Mouse (Mus musculus): Measurements from ENCODE around the gene Sox5. TPM values are rescaled to one million over a fixed set of nuclear protein-coding genes. Genes with fewer than 3 reads are reported as not detected.

Sox5 gene
- polyA plus RNA-seq, 1 experiment from 2014 or later: 38.9 TPM

DNA sequence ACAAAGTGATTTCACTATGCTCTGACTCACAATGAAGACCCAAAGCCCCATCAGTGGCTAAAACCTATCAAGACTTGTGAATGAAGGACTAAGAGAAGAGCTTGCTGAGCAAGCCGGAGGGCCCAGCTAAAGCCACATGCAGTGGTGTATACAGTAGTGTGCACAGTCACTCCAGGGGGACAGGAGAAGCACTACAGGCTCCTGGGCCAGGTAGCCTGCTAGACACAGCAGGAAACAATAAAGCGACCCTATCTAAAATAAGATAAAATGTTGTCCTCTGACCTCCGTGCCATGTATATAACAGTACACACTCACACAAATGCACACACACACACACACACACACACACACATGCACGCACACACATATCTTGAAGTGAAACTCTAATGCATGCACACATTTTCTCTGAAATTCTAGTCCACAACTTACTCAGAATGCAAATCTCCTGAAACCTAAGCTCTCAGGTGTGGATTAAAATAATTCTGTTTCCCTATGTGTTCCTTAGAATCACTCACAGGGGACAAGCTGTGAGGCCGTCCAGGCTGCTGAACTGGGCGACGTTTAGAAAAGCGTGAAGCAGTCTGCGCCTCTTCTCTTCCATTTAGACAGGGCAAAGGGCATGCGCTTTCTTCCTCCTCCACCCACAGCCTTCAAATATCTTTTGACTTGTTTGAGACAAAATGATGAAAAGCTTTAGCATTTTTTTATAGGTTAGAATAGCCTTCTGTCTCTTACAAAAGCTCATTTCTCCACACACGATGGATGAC, 197.5 kb downstream of the Sox5 start:
- no peak for ATAC-seq (ENCODE audit: low FRiP score, low read depth)
- Histone ChIP-seq H3K9ac (no peak overlapping the region), H3K36me3 (no peaks in the 10 kb centered on the region), H3K9me3 (no peaks in the 10 kb centered on the region), H3K27ac (replicated peaks) (no peak overlapping the region), H3K4me1 (replicated peaks) (no peaks in the 10 kb centered on the region; the same call in 1 of the 2 replicates), H3K4me2 (no peak overlapping the region), H3K4me3 (no peak overlapping the region), H3K27me3 (no peaks in the 10 kb centered on the region)
- 48% methylated on average over 11 of the region's 11 CpGs for WGBS

DNA sequence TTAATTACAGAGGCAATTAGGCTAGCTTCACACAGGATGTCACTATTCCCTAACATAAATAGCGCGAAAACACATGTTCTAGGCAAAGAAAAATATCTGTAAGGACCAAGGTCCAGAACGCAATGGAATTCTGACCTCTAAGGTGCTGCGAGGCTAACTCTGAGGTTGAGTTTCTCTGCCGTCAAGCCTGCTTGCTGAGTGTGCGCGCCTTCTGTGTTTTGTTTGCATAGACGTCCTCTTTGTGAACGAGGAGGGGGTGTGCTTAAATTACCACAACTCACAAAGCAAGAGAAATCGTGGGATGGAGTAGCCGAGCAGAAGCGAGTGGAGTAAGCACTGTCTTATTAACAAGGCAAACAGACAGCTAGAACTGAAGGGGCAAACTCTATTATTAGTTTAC, 202.5 kb downstream of the Sox5 start:
- WGBS: 50% methylated on average over 12 of the region's 12 CpGs
- Histone ChIP-seq H3K9ac (no peak overlapping the region), H3K4me1 (replicated peaks) (no peaks in the 10 kb centered on the region; the same call in 1 of the 2 replicates), H3K27me3 (no peaks in the 10 kb centered on the region), H3K4me2 (no peak overlapping the region), H3K27ac (replicated peaks) (no peak overlapping the region), H3K9me3 (no peaks in the 10 kb centered on the region), H3K4me3 (no peak overlapping the region), H3K36me3 (no peaks in the 10 kb centered on the region)
- ATAC-seq (ENCODE audit: low FRiP score, low read depth): no peak

DNA sequence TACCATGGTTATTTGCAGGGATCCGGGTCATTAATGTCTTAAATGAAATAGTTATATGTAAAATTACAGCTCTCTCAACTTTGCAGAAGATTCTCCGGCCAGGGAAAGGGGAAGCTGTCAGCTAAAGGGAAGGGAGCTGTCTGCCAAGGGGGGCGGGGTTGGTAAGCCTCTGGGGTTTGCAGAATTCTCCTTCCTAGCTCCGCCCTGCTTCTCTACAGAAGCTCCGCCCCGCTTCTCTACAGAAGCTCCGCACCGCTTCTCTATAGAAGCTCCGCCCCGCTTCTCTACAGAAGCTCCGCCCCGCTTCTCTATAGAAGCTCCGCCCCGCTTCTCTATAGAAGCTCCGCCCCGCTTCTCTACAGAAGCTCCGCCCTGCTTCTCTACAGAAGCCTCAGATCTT, 210.9 kb downstream of the Sox5 start:
- Histone ChIP-seq H3K4me2 (no peak overlapping the region), H3K36me3 (no peaks in the 10 kb centered on the region), H3K9ac (no peak overlapping the region), H3K4me3 (no peak overlapping the region), H3K4me1 (replicated peaks) (no peaks in the 10 kb centered on the region), H3K27me3 (no peaks in the 10 kb centered on the region), H3K27ac (replicated peaks) (no peak overlapping the region), H3K9me3 (no peaks in the 10 kb centered on the region)
- WGBS: 75% methylated on average over 17 of the region's 17 CpGs
- ATAC-seq (ENCODE audit: low FRiP score, low read depth): no peak

DNA sequence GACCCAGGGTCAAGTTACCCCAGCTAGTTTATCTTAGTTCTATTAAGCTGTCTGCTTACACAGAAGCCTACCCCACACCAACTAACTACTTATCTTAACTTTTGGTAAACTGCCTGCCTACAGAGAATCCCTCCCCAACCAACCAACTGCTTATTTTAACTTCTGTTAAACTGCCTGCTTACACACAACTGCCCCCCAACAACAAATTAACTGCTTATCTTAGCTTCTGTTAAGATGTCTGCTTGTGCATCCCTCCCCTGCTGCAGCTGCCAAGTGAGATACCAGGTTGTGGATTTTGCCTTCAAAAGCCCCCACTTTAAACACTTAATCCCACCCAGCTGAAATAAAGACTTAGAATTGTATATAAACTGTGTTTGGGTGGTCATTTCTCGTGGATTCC, 215.9 kb downstream of the Sox5 start:
- ATAC-seq (ENCODE audit: low FRiP score, low read depth): no peak
- Histone ChIP-seq H3K27me3 (no peaks in the 10 kb centered on the region), H3K4me1 (replicated peaks) (no peaks in the 10 kb centered on the region), H3K9me3 (no peaks in the 10 kb centered on the region), H3K9ac (no peak overlapping the region), H3K36me3 (no peaks in the 10 kb centered on the region), H3K4me2 (no peak overlapping the region), H3K27ac (replicated peaks) (no peak overlapping the region), H3K4me3 (no peak overlapping the region)
- WGBS: 85% methylated on average over 1 of the region's 1 CpGs

DNA sequence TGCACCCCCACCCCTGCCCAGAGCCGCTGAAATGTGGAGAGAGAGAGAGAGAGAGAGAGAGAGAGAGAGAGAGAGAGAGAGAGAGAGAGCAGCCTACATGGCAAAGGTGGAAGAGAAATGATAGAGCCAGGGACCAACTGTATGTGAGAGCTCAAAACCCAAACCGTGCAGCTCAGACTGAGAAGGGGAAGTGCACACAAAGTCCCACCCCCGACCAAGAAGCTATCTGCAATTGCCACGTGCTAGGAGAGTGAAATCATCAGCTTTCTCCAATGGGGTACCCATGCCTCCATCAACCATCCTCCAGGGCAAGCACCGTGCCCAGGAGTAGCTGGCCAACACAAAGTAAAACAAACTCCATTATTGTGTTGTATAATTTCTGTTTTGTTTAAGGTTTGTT, 220.1 kb downstream of the Sox5 start:
- WGBS: 88% methylated on average over 5 of the region's 5 CpGs
- no peak overlapping the region for H3K27ac ChIP-seq (replicated peaks)
- H3K27me3 ChIP-seq: no peaks in the 10 kb centered on the region
- H3K36me3 ChIP-seq: no peaks in the 10 kb centered on the region
- ATAC-seq (ENCODE audit: low FRiP score, low read depth): no peak
- no peaks in the 10 kb centered on the region for H3K4me1 ChIP-seq (replicated peaks)
- no peak overlapping the region for H3K4me3 ChIP-seq
- H3K4me2 ChIP-seq: no peak overlapping the region
- H3K9me3 ChIP-seq: no peaks in the 10 kb centered on the region
- H3K9ac ChIP-seq: no peak overlapping the region

DNA sequence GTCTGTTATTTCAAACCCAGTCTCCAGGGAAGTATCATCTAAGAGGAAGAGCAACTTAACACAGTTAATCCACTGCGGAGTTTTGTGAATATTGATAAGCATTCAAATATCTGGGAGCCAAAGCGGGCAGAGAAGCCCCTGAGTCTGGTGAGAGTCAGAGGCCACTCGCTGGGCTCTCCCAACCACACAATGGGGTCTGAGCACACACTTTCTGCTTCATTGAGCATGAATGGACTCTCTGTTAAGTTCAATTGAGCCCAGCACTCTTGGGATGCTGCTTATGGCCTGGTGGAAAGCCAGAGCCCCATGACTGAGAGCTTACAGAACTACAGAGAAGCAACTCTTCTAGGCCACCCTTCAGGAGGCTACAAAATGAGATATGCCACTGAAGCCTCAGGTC, 221.6 kb downstream of the Sox5 start:
- Histone ChIP-seq H3K9ac (no peak overlapping the region), H3K36me3 (no peaks in the 10 kb centered on the region), H3K27ac (replicated peaks) (no peak overlapping the region), H3K4me3 (no peak overlapping the region), H3K4me2 (no peak overlapping the region), H3K9me3 (no peaks in the 10 kb centered on the region), H3K4me1 (replicated peaks) (no peaks in the 10 kb centered on the region), H3K27me3 (no peaks in the 10 kb centered on the region)
- ATAC-seq (ENCODE audit: low FRiP score, low read depth): no peak
- WGBS: 22% methylated on average over 3 of the region's 3 CpGs

DNA sequence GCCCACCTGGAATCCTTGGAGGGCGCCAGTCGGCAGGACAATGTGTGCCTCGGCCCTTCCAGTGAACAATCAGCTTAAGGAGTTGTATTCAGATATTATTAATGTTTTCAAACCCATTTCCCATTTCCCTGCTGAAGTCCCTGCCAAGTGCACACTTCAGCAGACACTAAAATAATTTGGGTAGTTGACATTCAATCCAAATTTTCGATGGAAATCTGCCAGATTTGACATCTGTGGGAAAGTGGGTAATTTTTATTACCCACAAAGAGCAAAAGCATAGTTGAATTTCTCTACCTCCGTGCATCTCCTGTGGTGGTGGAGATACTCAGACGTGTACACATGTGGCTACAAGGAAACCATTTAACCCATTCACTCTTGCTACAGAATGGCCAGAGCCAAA, 228.3 kb downstream of the Sox5 start:
- WGBS: 59% methylated on average over 6 of the region's 6 CpGs
- H3K36me3 ChIP-seq: no peaks in the 10 kb centered on the region

DNA sequence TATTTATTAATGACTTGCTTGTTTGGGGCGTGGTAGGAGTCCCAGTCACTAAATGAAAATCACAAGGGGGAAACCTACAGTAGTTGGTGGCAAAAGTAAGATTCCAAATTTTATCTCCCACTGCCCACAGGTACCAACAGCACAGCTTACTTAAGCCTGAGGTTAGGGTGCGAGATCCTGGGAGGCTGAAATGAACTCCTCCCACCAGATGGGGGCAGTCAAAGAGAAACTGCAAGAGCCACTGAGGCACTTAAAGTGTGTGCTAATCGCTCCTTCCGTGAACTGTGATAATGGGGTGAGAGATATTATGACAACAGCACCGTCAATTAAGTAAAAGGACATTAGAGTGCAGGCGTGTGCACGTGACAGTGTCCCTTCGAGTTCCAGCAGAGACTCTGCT, 232.8 kb downstream of the Sox5 start:
- no peaks in the 10 kb centered on the region for H3K36me3 ChIP-seq
- H3K27me3 ChIP-seq: no peaks in the 10 kb centered on the region
- H3K4me3 ChIP-seq: no peak overlapping the region
- H3K9ac ChIP-seq: no peak overlapping the region
- WGBS: 96% methylated on average over 8 of the region's 8 CpGs
- H3K4me2 ChIP-seq: no peak overlapping the region
- no peaks in the 10 kb centered on the region for H3K4me1 ChIP-seq (replicated peaks)
- H3K9me3 ChIP-seq: no peaks in the 10 kb centered on the region
- no peak overlapping the region for H3K27ac ChIP-seq (replicated peaks)
- no peak for ATAC-seq (ENCODE audit: low FRiP score, low read depth)

More for the DNA sequence above, 228.3 kb downstream of the Sox5 start:
- no peaks in the 10 kb centered on the region for H3K27me3 ChIP-seq
- no peak overlapping the region for H3K4me3 ChIP-seq
- H3K27ac ChIP-seq (replicated peaks): no peak overlapping the region
- ATAC-seq (ENCODE audit: low FRiP score, low read depth): no peak
- no peaks in the 10 kb centered on the region for H3K9me3 ChIP-seq
- no peak overlapping the region for H3K4me2 ChIP-seq
- no peak overlapping the region for H3K9ac ChIP-seq
- no peaks in the 10 kb centered on the region for H3K4me1 ChIP-seq (replicated peaks)

DNA sequence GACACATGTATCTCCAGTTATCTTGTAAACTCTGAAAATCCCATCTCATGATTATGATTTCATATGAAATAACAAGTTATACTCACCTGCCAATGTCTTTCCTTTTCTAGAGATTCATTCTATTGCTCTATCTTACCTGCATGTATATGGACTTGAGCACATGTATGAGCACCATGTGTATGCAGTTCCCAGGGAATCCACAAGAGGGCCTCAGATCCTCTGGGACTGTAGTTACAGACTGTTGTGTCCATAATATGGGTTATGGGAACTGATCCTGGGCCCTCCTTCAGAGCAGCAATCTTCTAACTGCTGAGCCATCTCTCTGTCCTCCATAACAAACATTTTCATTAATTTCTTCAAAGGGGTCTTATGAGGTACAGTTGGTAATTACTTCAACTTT, 234.6 kb downstream of the Sox5 start:
- H3K27me3 ChIP-seq: no peaks in the 10 kb centered on the region
- no peak overlapping the region for H3K27ac ChIP-seq (replicated peaks)
- no peak overlapping the region for H3K4me2 ChIP-seq
- no peak overlapping the region for H3K4me3 ChIP-seq
- no peak for ATAC-seq (ENCODE audit: low FRiP score, low read depth)
- no peak overlapping the region for H3K9ac ChIP-seq
- H3K4me1 ChIP-seq (replicated peaks): no peaks in the 10 kb centered on the region
- no peaks in the 10 kb centered on the region for H3K9me3 ChIP-seq
- no peaks in the 10 kb centered on the region for H3K36me3 ChIP-seq

DNA sequence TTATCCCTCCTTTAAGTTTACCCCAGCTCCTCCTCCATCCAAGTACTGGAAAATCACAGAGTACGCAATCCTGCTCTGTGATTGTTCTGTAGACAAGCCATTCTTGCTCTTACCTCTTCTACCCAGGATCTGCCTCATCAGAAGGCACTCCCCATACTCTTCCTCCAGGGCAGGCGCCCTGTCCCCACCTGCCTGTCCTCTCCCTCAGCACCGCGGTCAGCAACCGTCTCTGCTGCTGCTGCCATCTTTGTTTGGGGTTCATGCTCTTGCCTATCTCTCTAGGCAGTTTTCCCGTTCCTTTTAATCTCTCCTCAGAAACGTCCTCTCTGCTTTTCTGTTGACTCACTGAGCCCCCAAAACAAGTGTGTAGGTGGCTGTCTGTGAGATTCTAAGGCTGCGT, 236.2 kb downstream of the Sox5 start:
- no peak for ATAC-seq (ENCODE audit: low FRiP score, low read depth)
- Histone ChIP-seq H3K9me3 (no peaks in the 10 kb centered on the region), H3K36me3 (no peaks in the 10 kb centered on the region), H3K4me1 (replicated peaks) (no peaks in the 10 kb centered on the region), H3K27me3 (no peaks in the 10 kb centered on the region), H3K4me3 (no peak overlapping the region), H3K27ac (replicated peaks) (no peak overlapping the region), H3K4me2 (no peak overlapping the region), H3K9ac (no peak overlapping the region)
- WGBS: 95% methylated on average over 8 of the region's 8 CpGs

DNA sequence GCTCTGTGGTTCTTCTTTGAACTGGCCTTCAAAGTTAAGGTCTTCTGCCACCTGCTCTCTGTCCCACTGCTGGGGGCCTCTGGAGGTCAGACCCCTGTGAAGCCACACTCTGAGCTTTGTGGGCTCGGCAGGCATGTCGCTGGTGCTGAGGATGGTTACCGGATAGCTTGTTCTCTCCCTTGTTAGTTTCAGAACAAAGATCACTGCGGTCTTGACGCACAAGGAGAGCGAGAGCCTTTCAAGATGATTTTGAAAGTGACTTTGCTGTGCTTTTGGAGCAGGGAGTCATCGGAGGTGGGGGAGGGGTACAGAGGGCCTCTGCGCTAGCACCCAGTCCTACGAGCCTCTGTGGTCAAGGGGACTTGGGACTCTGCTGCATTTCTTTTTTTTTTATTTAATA, 240.5 kb downstream of the Sox5 start:
- Histone ChIP-seq H3K4me1 (replicated peaks) (no peaks in the 10 kb centered on the region), H3K9me3 (no peaks in the 10 kb centered on the region), H3K9ac (no peak overlapping the region), H3K27me3 (no peaks in the 10 kb centered on the region), H3K36me3 (no peaks in the 10 kb centered on the region), H3K4me3 (no peak overlapping the region), H3K4me2 (no peak overlapping the region), H3K27ac (replicated peaks) (no peak overlapping the region)
- WGBS: 87% methylated on average over 9 of the region's 9 CpGs
- ATAC-seq (ENCODE audit: low FRiP score, low read depth): no peak

DNA sequence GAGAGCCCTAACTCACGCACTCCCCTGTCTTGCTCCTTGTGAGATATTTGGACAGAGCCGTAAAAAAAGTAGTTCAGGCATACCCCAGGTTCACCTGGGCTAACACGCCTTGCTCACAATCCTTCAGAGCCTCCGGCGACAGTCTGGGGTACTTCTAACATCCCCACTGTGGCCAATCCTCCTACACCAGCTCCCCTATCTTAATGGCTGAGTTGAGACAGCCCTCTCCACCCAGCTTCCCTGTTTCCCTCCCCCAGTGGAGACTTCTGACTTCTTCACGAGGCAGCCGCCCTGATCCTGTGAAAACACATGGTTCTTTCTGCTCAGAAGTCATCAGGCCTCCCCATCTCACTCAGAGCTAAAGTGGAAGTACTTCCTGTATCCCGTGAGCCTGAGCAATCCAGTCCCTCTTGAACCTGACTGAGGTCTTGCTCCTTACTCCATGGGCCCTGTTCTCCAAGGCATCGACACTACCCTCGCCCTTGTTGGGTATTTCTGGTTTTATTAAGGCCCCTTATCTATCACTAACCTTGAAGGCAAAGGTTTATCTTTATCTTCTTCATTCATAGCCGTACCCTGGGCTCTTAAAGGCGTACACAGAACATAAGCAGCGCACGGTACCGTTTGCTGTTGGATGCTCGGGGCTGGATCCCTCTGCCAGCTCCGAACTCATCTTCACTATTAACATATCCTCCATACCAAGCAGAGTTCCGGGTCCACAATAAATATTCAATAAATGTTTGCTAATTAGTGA, 242.2 kb downstream of the Sox5 start:
- H3K27ac ChIP-seq (replicated peaks): no peak overlapping the region
- WGBS: 86% methylated on average over 18 of the region's 18 CpGs
- no peak overlapping the region for H3K4me3 ChIP-seq
- H3K4me1 ChIP-seq (replicated peaks): no peaks in the 10 kb centered on the region
- H3K27me3 ChIP-seq: no peaks in the 10 kb centered on the region
- no peak overlapping the region for H3K9ac ChIP-seq
- ATAC-seq (ENCODE audit: low FRiP score, low read depth): no peak
- H3K4me2 ChIP-seq: no peak overlapping the region
- no peaks in the 10 kb centered on the region for H3K36me3 ChIP-seq
- no peaks in the 10 kb centered on the region for H3K9me3 ChIP-seq

All from hindbrain, embryonic 15.5 days (tissue).